Mouse (Mus musculus): ENCODE results near the gene Adamtsl5.

- TF ChIP-seq EP300 (IDR thresholded peaks at IDR 0.05; ENCODE audit: low read depth) (no peak), CTCF (IDR thresholded peaks at IDR 0.05; ENCODE audit: low read depth) (no peak)
These were observed 34.6 kb upstream of the Adamtsl5 start for GRCm38 (mm10) chr10:80382641-80383365.

Data from liver, postnatal 0 days (tissue).